Mouse (Mus musculus) spleen, adult 18-20 months (tissue): ENCODE data around the gene 4930579F01Rik.

Experiments used
- DNase-seq, 2 experiments: peaks; one replicate each; pipeline ENCODE4 v3.0.0; 2022; ENCODE audit warnings: mixed read lengths in 2 of 2

Gene 4930579F01Rik

GRCm38 (mm10) chr3:138193683-138194302, at the start of gene 4930579F01Rik:
TSS of gene 4930579F01Rik (minus strand) at chr3:138193825.
- no peak for DNase-seq

- no peak for DNase-seq
Observed at GRCm38 (mm10) chr3:138242933-138243332, 49.3 kb upstream of the 4930579F01Rik start.

DNA sequence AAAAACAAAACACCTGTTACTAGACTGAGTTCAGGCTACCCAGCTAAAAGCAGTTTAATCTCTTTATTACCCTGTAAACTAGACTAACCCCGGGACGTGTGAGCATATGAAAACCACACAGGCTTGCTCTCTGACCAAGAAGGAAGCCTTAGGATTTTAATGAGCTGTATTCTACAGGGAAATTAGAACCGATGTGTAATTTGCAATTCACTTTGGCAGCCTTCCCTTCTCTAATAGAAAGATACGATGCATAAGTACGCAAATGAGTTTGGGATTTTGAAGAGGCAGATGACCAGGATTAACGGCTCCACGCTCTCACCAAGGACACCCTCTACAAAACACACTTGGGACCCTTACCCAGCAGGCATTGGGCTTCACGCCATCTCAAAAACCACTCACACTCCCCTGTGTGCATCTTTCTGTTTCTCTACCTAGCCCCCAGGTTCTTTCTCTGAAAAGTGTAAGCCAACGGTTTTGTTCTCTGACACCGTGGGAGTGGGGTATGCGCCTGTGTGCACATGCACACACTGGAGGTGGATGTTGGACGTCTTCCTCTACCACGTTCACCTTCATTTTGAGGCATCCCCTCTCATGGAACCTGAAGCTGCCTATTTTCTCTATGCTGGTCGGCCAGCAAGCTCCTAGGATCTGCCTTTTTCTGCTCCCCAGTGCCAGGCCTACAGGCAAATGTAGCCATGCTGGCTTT, 48.5 kb upstream of the 4930579F01Rik start:
- DNase-seq, result no peak

- no peak for DNase-seq
Observed at GRCm38 (mm10) chr3:138241371-138241770, 47.7 kb upstream of the 4930579F01Rik start.

GRCm38 (mm10) chr3:138240942-138241341, 47.3 kb upstream of the 4930579F01Rik start:
- DNase-seq, result no peak

DNA sequence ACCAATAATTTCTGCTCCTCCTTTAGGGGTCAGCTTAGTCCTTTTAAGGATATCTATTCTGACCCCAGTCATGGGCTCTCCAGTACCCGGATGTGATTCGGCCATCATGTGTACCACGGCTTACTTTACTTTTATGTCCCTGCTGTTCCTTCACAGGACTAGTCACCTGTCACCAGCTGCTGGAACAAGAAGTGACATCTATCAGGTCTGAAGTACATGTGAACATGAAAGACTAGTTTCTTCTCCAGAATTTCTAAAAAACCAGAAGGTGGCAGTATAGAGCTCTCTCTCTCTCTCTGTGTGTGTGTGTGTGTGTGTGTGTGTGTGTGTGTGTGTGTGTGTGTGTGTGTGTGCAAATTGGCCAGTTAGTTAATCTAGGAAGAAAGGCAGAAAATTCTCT, 46.8 kb upstream of the 4930579F01Rik start:
- DNase-seq, result no peak

- no peak for DNase-seq
Observed at GRCm38 (mm10) chr3:138239461-138239860, 45.8 kb upstream of the 4930579F01Rik start.

DNA sequence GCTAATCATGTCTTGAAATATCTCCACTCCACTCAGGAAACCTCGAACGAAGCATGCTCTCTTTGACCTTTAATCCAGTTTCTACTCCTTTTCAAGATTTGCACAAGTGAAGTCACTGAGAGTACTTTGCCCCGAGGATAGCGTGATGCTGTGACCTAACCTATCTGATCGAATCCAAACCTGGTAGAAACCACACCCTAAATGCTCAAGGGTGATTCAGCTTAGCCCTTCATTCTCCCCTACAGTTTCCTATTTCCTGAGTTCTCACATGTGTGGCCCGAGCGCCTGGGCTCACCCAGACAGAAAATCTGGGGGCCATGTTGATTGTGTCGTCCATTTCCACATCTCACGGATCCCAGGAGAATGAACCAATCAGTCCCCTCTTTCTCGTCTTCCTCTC, 44.4 kb upstream of the 4930579F01Rik start:
- no peak for DNase-seq

GRCm38 (mm10) chr3:138236546-138237163, 43.0 kb upstream of the 4930579F01Rik start:
- no peak for DNase-seq

GRCm38 (mm10) chr3:138231531-138231930, 37.9 kb upstream of the 4930579F01Rik start:
- DNase-seq, result no peak

DNA sequence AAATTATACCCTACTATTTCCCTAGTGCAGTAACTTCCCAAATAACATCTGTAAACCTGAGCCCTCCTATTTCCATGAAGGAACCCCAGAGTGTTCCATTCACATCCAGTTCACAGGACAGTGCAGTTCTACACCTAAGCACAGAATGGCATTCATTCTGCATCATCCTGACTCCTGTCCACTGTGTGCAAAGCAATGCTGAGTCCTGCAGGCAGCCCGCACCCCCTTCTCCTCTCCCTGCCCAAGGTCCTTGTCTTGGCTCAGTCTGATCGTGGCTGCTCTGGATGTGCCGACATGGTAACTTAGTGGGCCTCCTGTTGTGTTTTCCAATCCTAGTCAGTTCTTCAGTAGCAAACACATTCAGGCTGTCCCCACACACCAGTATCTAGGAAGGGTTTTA, 36.6 kb upstream of the 4930579F01Rik start:
- DNase-seq, result no peak

GRCm38 (mm10) chr3:138229448-138229847, 35.8 kb upstream of the 4930579F01Rik start:
- no peak for DNase-seq

DNA sequence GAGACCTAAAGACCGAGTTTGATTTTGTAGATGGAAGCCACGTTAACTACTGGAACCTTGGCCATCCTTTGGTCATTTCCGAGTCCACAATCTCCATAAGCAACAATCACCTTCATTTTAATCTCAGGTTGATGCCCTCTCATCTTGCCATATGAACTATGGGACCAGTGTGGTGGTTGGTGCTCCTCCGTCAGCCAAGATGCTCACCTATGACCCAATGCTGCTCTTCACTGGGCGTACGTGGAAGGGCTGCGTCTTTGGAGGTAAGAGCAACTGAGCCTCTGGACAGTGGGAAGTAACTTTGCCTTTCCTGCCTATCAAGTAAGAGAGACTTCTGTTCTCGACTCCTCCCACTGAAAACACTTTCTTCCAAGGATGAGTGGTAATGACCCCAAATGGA, 34.2 kb upstream of the 4930579F01Rik start:
- no peak for DNase-seq

GRCm38 (mm10) chr3:138227082-138227481, 33.5 kb upstream of the 4930579F01Rik start:
- DNase-seq, result no peak

GRCm38 (mm10) chr3:138226476-138226875, 32.9 kb upstream of the 4930579F01Rik start:
- no peak for DNase-seq

DNA sequence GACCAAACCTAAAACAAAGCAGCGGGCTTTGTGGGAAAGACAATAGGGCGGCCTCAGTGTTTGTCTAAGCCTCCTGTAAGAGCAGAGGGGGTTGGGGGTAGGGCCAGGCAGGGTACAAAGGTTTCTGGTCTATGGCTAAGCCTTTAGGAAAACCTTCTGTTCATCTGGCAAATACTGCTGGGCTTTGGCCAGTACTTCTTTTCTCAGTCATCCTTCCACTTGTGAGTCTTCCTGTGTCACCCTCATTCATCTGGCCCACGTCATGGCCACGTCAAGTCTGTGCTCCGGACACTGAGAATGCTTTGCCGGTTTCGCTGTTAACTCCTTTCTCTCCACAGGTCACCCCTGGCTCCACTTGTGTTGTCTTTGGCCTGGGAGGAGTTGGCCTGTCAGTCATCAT, 32.2 kb upstream of the 4930579F01Rik start:
- DNase-seq, result no peak

GRCm38 (mm10) chr3:138225331-138225730, 31.7 kb upstream of the 4930579F01Rik start:
- no peak for DNase-seq

GRCm38 (mm10) chr3:138224363-138224954, 30.8 kb upstream of the 4930579F01Rik start:
- no peak for DNase-seq

DNA sequence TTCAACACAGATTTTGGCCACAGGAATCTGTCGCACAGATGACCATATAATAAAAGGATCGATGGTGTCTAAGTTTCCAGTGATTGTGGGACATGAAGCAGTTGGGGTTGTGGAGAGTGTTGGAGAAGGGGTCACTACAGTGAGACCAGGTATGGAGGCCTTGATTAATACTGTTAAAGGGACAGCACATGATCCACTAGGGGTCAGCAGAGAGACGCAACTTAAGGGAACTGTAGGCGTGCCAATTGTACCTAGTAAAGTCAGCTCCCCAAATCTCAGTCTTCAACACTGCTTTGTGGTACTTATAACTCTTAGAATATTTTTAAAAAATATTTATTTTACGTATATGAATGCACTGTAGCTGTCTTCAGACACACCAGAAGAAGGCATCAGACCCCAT, 29.3 kb upstream of the 4930579F01Rik start:
- DNase-seq, result peak in 1 of 2 experiments; percentile 57

GRCm38 (mm10) chr3:138222511-138222910, 28.9 kb upstream of the 4930579F01Rik start:
- DNase-seq, result no peak

GRCm38 (mm10) chr3:138221116-138221515, 27.5 kb upstream of the 4930579F01Rik start:
- no peak for DNase-seq

DNA sequence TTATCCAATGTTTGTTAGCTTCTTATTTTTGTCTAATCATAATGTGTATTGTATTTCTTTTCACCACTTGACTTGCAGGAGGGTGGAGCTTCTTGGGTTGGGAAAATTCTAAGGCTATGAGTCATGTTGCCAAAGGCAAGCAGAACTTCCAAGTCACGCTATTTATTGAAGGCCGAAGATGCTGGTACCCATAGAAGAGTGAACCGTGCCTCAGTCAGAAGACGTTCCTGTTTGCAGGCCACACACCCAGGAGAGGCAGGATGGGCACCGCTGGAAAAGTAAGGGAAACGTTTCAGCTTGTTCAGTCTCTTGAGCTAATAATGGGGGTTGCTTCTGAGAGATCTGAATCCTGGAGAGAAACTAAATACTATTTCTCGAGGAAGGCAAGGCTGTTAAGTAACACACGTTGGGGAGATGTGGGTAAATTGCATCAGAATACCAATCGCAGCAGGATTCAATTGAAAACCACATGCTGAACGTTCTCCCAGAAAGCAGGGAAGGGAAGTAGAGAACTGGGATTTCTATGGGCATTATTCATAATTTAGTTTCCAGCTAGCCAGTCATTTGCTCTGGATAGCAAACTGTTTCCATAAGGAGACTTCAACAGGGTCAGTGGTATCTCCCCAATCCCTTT, 24.1 kb upstream of the 4930579F01Rik start, which contains the start of gene Adh7:
Gene Adh7, plus strand, starts transcription at position 130 of the 634 bp plus-strand sequence.
- DNase-seq, result no peak

GRCm38 (mm10) chr3:138216091-138216490, 22.5 kb upstream of the 4930579F01Rik start:
- DNase-seq, result no peak
